Mouse (Mus musculus): ENCODE results near the gene Sept8.

Sept8 gene

GRCm38 (mm10) chr11:53585510-53585909, 66.5 kb downstream of the Sept8 start:
- DNase-seq = no peak

GRCm38 (mm10) chr11:53588279-53588678, 69.2 kb downstream of the Sept8 start:
- no peak for DNase-seq

DNA sequence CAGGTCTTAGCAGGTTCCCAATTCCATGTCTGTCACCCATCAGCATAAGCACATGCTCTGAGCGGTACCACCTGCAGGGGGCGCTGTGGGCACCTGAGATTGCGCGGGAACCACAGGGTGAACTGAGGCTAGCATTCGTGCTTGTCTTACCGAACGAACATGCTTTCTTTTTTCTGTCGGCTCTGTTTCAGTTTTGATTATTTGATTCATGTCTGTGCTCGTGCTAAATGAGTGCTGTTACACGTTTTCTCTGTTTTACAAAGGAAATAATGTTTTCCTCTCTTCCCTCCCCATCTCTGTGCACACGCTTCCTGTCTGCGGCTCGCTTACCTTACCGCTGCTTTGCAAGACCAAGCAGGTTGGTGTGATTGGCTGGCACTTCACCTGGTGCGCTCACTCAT, 71.3 kb downstream of the Sept8 start:
- peak; percentile 56 to 61 for DNase-seq

GRCm38 (mm10) chr11:53591116-53591515, 72.1 kb downstream of the Sept8 start:
- no peak for DNase-seq

Measured in kidney, postnatal 4 days (tissue).